In genomic region chr8:105965905-105966341, GRCm38 (mm10) we compare ENCODE assay signal across 8 mouse cellular contexts. TPM values are rescaled to one million over a fixed set of nuclear protein-coding genes. Genes with fewer than 3 reads are reported as not detected.
DNase-seq lines count a peak whose midpoint lies in the region; ATAC-seq and TF ChIP-seq lines count a peak whose summit lies in the region.

TSS of gene Slc12a4 (minus strand) at chr8:105966097.

- DNase-seq in adrenal gland, postnatal 36 days, result peak; percentile 88 to 93
- peak; percentile 80 for DNase-seq in hindbrain, embryonic 10.5 days (ENCODE audit: low spot score)
- peak; percentile 40 to 42 for DNase-seq in layer of hippocampus, postnatal 36 days
- peak; percentile 59 to 77 for DNase-seq in right cerebral cortex, postnatal 10 days (ENCODE audit: low spot score in 2 of 2)
- DNase-seq in urinary bladder, postnatal 36 days (ENCODE audit: low spot score in 2 of 2), result peak; percentile 65 to 72

- TF ChIP-seq CTCF in E14TG2a.4 (conservative IDR thresholded peaks at IDR 0.05; ENCODE audit: low read length), result no peak

- H3K9ac ChIP-seq in forebrain, embryonic 15.5 days (replicated peaks), result peak within 1 kb of the TSS; percentile 43

- peaks cover 6% of the 10 kb centered on the region; the same call in 1 of the 2 replicates for H3K27me3 ChIP-seq in E14TG2a.4 (ENCODE audit: insufficient read depth, low read length)
- H3K27me3 ChIP-seq in forebrain, embryonic 15.5 days, result peaks cover 25% of the 10 kb centered on the region
- peaks cover 43% of the 10 kb centered on the region for H3K27me3 ChIP-seq in hindbrain, embryonic 10.5 days (ENCODE audit: insufficient read depth, poor library complexity, severe bottlenecking)

- ATAC-seq in forebrain, embryonic 15.5 days (replicated peaks), result peak; percentile 82

- peak within 1 kb of the TSS; percentile 94 for H3K4me3 ChIP-seq in E14TG2a.4 (replicated peaks; ENCODE audit: low read length)
- H3K4me3 ChIP-seq in forebrain, embryonic 15.5 days, result peak within 1 kb of the TSS; percentile 57
- peak within 1 kb of the TSS; percentile 77 for H3K4me3 ChIP-seq in hindbrain, embryonic 10.5 days
- peak within 1 kb of the TSS; percentile 44 for H3K4me3 ChIP-seq in macrophage (ENCODE audit: inconsistent target)

- WGBS in forebrain, embryonic 15.5 days, result under 1% methylated on average over 44 of the region's 47 CpGs
- WGBS in hindbrain, embryonic 10.5 days, result under 1% methylated on average over 47 of the region's 47 CpGs
- WGBS in macrophage (ENCODE audit: missing documents), result 0% methylated on average over 35 of the region's 47 CpGs

- peaks cover 45% of the 10 kb centered on the region for H3K79me2 ChIP-seq in macrophage (ENCODE audit: inconsistent target)

- peak within 1 kb of the TSS; percentile 62 for H3K4me2 ChIP-seq in forebrain, embryonic 15.5 days (replicated peaks)

- H3K36me3 ChIP-seq in E14TG2a.4 (ENCODE audit: insufficient read depth, low read length), result peaks cover 7% of the 10 kb centered on the region; the same call in 1 of the 2 replicates
- H3K36me3 ChIP-seq in forebrain, embryonic 15.5 days, result no peaks in the 10 kb centered on the region
- H3K36me3 ChIP-seq in hindbrain, embryonic 10.5 days, result no peaks in the 10 kb centered on the region
- H3K36me3 ChIP-seq in macrophage (ENCODE audit: inconsistent target), result no peaks in the 10 kb centered on the region

- no peaks in the 10 kb centered on the region for H3K9me3 ChIP-seq in E14TG2a.4 (ENCODE audit: low read length)
- H3K9me3 ChIP-seq in forebrain, embryonic 15.5 days, result no peaks in the 10 kb centered on the region
- H3K9me3 ChIP-seq in hindbrain, embryonic 10.5 days, result no peaks in the 10 kb centered on the region

- 0 out of 2 replicates have a peak within 1 kb of the TSS, but pooled peaks have one; percentile 5 for H3K27ac ChIP-seq in forebrain, embryonic 15.5 days (replicated peaks)
- H3K27ac ChIP-seq in hindbrain, embryonic 10.5 days, result peak within 1 kb of the TSS; percentile 87
- no peak within 1 kb of the TSS for H3K27ac ChIP-seq in macrophage

- peaks cover 85% of the 10 kb centered on the region for H3K4me1 ChIP-seq in E14TG2a.4 (replicated peaks; ENCODE audit: low read depth, low read length)
- H3K4me1 ChIP-seq in forebrain, embryonic 15.5 days, result peaks cover 20% of the 10 kb centered on the region
- peaks cover 33% of the 10 kb centered on the region for H3K4me1 ChIP-seq in hindbrain, embryonic 10.5 days (replicated peaks)

RNA-seq across cellular contexts. Expression of gene Slc12a4, which starts in this region (rescaled TPM):
- 10 to 100 TPM; 43.9 to 58.9 TPM for total RNA-seq in adrenal gland, postnatal 36 days (2021)
- 9.3 and 10.1 TPM in 2 replicates for polyA plus RNA-seq in forebrain, embryonic 15.5 days (2015; fragmentation: Nextera tagmentation; extraction: Ambion mirVana)
- polyA plus RNA-seq in hindbrain, embryonic 10.5 days (2016; fragmentation: Nextera tagmentation; extraction: Ambion mirVana), result 18.7 and 19.3 TPM in 2 replicates
- 10 to 100 TPM; 20.5 to 20.7 TPM for total RNA-seq in layer of hippocampus, postnatal 36 days (2021)
- total RNA-seq in macrophage (2018; cell fraction: chromatin; rRNA removed), result 100 to 1,000 TPM in 7 of 26 experiments, 10 to 100 TPM in 19; 36.5 to 518 (median 63.6) TPM
- 10 to 100 TPM; 12.3 to 47.4 (median 24.5) TPM for total RNA-seq in macrophage (2018; cell fraction: cytosol; rRNA removed)
- total RNA-seq in macrophage (2018; cell fraction: nucleus; rRNA removed), result 100 to 1,000 TPM in 5 of 26 experiments, 10 to 100 TPM in 21; 34.2 to 296 (median 56.7) TPM
- 16.1 to 37.5 TPM (median 23.1 TPM) in 3 replicates for polyA plus RNA-seq in macrophage (2018)

Comparison
In these comparisons a context has a peak if more than half of its experiments do, and no peak if none do; other contexts are left out.
1. H3K4me3 ChIP-seq: peak in every context shown above with its lines; median percentile 94 in E14TG2a.4; 77 in hindbrain, embryonic 10.5 days; 57 in forebrain, embryonic 15.5 days; 44 in macrophage.